Mouse (Mus musculus): ENCODE measurements around the gene Havcr2.
"Not testable (repeated sequence)": the region's sequence is repeated elsewhere in the genome, so short reads cannot be mapped to it uniquely, and the experiment has no call there.

Gene Havcr2

GRCm38 (mm10) chr11:46461362-46461761 is 6.6 kb downstream of the Havcr2 start:
- DNase-seq (ENCODE audit: low spot score), result no peak

- no peak for DNase-seq (ENCODE audit: low spot score)
Observed at GRCm38 (mm10) chr11:46461931-46462330, 7.2 kb downstream of the Havcr2 start.

DNA sequence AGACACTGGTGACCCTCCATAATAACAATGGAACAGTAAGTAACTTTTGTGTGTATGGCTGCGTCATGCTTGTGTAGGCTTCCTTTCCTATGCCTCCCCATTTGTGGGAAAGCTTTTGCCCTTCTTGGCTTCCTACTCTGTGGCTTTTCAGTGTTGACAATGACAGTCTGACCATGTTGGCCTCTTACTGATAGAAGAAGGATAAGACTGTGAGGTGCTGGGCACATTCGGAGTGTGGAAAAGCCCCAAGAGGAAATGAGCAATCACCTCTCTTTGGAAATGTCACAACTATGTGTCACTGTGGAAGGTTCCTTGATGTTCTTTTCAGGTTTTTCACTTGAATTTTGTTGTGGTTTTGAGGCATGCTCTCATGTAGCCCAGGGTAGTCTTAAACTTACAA is 12.1 kb downstream of the Havcr2 start:
- DNase-seq (ENCODE audit: low spot score), result no peak

- DNase-seq (ENCODE audit: low spot score), result no peak
Observed at GRCm38 (mm10) chr11:46474220-46474619, 19.5 kb downstream of the Havcr2 start.

DNA sequence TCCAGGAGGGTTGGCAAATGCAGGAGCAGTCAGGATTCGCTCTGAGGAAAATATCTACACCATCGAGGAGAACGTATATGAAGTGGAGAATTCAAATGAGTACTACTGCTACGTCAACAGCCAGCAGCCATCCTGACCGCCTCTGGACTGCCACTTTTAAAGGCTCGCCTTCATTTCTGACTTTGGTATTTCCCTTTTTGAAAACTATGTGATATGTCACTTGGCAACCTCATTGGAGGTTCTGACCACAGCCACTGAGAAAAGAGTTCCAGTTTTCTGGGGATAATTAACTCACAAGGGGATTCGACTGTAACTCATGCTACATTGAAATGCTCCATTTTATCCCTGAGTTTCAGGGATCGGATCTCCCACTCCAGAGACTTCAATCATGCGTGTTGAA is 24.6 kb downstream of the Havcr2 start:
- DNase-seq (ENCODE audit: low spot score), result no peak

DNA sequence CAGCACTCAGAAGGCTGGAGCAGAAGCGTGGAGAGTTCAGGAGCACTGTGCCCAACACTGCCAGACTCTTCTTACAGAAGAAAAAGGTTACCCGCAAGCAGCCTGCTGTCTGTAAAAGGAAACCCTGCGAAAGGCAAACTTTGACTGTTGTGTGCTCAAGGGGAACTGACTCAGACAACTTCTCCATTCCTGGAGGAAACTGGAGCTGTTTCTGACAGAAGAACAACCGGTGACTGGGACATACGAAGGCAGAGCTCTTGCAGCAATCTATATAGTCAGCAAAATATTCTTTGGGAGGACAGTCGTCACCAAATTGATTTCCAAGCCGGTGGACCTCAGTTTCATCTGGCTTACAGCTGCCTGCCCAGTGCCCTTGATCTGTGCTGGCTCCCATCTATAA is 25.8 kb downstream of the Havcr2 start:
- DNase-seq (ENCODE audit: low spot score), result no peak

- DNase-seq (ENCODE audit: low spot score), result no peak
Observed at GRCm38 (mm10) chr11:46488231-46488630, 33.5 kb downstream of the Havcr2 start.

- no peak for DNase-seq (ENCODE audit: low spot score)
Observed at GRCm38 (mm10) chr11:46488650-46489049, 33.9 kb downstream of the Havcr2 start.

DNA sequence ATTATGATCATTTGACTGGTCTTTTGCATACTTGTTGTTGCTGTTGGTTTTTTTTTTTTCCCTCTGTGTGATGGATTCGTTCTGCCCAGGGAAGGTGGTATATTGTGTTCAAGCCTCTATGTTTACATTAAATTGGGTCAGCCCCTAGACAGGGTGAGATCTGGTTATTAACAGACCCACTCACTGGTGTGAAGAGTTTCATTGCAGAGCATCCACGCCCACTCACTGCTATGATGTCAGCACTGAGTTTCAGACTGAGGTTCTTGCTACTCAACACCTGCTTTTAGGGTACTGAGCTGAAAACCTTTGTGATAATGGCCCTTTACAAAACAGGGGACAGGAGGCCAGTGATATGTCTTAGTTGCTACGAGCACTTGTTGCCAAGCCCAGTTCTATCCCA is 52.4 kb downstream of the Havcr2 start:
- DNase-seq (ENCODE audit: low spot score), result no peak

DNA sequence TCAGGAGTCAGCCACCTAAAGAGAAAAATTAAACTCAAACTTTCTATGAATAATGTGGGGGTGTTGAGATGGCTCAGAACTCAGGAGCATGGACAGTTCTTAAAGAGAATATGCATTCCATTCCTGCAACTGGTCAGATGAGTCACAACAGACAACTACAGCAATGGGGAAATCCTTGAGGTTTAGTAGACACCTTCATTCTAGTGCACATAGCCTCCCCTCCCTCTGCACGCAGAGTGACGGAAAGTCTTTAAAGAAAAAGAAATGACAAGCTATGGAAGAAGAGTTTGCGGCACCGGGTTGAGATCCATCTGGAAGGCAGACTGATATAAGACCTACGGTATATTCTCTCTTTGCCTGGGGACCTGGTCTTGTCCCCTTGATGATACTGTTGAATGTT is 55.2 kb downstream of the Havcr2 start:
- no peak for DNase-seq (ENCODE audit: low spot score)

DNA sequence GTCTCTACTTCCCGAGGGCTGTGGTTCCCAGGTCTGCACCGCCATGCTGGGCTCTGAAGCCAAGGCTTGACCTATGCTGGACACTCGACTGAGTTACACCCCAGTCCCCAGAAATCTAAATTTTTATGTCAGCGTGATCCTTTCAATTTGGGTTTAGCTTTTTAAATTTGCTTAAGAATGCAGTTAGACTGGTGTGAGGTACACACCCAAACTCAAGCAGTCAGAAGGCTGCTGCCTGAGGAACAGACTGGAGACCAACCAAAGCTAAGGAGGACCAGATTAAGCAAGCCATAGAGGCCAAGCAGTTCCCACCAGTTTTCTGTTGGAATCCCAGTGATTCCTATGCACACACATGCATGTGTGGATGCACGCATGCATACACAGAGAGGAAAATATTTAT is 66.6 kb downstream of the Havcr2 start:
- DNase-seq (ENCODE audit: low spot score), result not testable (repeated sequence)

- DNase-seq (ENCODE audit: low spot score), result no peak
Observed at GRCm38 (mm10) chr11:46522719-46523118, 68.0 kb downstream of the Havcr2 start.

GRCm38 (mm10) chr11:46523912-46524311 is 69.2 kb downstream of the Havcr2 start, which contains the start of gene Gm12169:
Gene Gm12169, plus strand, starts transcription at chr11:46524212.
- DNase-seq (ENCODE audit: low spot score), result no peak

- no peak for DNase-seq (ENCODE audit: low spot score)
Observed at GRCm38 (mm10) chr11:46530149-46530548, 75.4 kb downstream of the Havcr2 start.

All from urinary bladder, postnatal 25 days (tissue).